15 mouse cellular contexts compared by ENCODE assay signal in genomic region chr11:36697021-36697639, GRCm38 (mm10).
A peak's percentile ranks its signal among the peaks of the same experiment; 100 is the strongest.
DNase-seq lines count a peak whose midpoint lies in the region; ATAC-seq lines count a peak whose summit lies in the region.
"Had no signal": no experiment of that assay in that cellular context is flagged by ENCODE, and none has a peak within 500 bp of the region (broad histone marks: within the 10 kb centered on the region; RNA-seq: fewer than 3 reads in every experiment).

No protein-coding gene starts in this region.

- no peaks in the 10 kb centered on the region for H3K27me3 ChIP-seq in heart, embryonic 10.5 days (ENCODE audit: insufficient read depth, poor library complexity, severe bottlenecking)
- H3K27me3 ChIP-seq in hindbrain, embryonic 10.5 days (ENCODE audit: insufficient read depth, poor library complexity, severe bottlenecking), result no peaks in the 10 kb centered on the region
- no peaks in the 10 kb centered on the region for H3K27me3 ChIP-seq in midbrain, embryonic 12.5 days
- no peaks in the 10 kb centered on the region for H3K27me3 ChIP-seq in neural tube, embryonic 15.5 days (replicated peaks)
- H3K27me3 ChIP-seq: kidney, embryonic 15.5 days; limb, embryonic 13.5 days had no signal

- H3K9me3 ChIP-seq in heart, embryonic 10.5 days, result no peaks in the 10 kb centered on the region
- no peaks in the 10 kb centered on the region for H3K9me3 ChIP-seq in hindbrain, embryonic 10.5 days
- no peaks in the 10 kb centered on the region for H3K9me3 ChIP-seq in midbrain, embryonic 12.5 days
- no peaks in the 10 kb centered on the region for H3K9me3 ChIP-seq in neural tube, embryonic 15.5 days (replicated peaks)
- H3K9me3 ChIP-seq: kidney, embryonic 15.5 days; limb, embryonic 13.5 days had no signal

- no peak overlapping the region for H3K27ac ChIP-seq in heart, embryonic 10.5 days
- peak overlapping the region; percentile 89 for H3K27ac ChIP-seq in hindbrain, embryonic 10.5 days
- peak overlapping the region; percentile 84 for H3K27ac ChIP-seq in midbrain, embryonic 12.5 days (replicated peaks)
- H3K27ac ChIP-seq in neural tube, embryonic 15.5 days (replicated peaks), result no peak overlapping the region
- H3K27ac ChIP-seq: kidney, embryonic 15.5 days; limb, embryonic 13.5 days had no signal

- no peak overlapping the region for H3K4me3 ChIP-seq in heart, embryonic 10.5 days
- peak overlapping the region; percentile 21; the same call in 1 of the 2 replicates for H3K4me3 ChIP-seq in hindbrain, embryonic 10.5 days
- H3K4me3 ChIP-seq in midbrain, embryonic 12.5 days, result 0 out of 2 replicates have a peak overlapping the region, but pooled peaks have one; percentile 10
- no peak overlapping the region for H3K4me3 ChIP-seq in neural tube, embryonic 15.5 days (replicated peaks)
- H3K4me3 ChIP-seq: kidney, embryonic 15.5 days; limb, embryonic 13.5 days had no signal

- H3K4me2 ChIP-seq in midbrain, embryonic 12.5 days (replicated peaks), result peak overlapping the region; percentile 38
- H3K4me2 ChIP-seq in neural tube, embryonic 15.5 days, result peak overlapping the region; percentile 17; the same call in 1 of the 2 replicates
- H3K4me2 ChIP-seq: heart, embryonic 11.5 days; kidney, embryonic 15.5 days; limb, embryonic 13.5 days had no signal

- no peak overlapping the region for H3K9ac ChIP-seq in midbrain, embryonic 12.5 days (replicated peaks)
- no peak overlapping the region for H3K9ac ChIP-seq in neural tube, embryonic 15.5 days (replicated peaks)
- H3K9ac ChIP-seq: kidney, embryonic 15.5 days; limb, embryonic 13.5 days had no signal

- WGBS in heart, embryonic 10.5 days, result 64% methylated on average over 10 of the region's 10 CpGs
- WGBS in hindbrain, embryonic 10.5 days, result 32% methylated on average over 10 of the region's 10 CpGs
- 9% methylated on average over 10 of the region's 10 CpGs for WGBS in midbrain, embryonic 12.5 days
- 15% methylated on average over 10 of the region's 10 CpGs for WGBS in neural tube, embryonic 15.5 days

- no peaks in the 10 kb centered on the region for H3K36me3 ChIP-seq in heart, embryonic 10.5 days
- no peaks in the 10 kb centered on the region for H3K36me3 ChIP-seq in hindbrain, embryonic 10.5 days
- no peaks in the 10 kb centered on the region for H3K36me3 ChIP-seq in midbrain, embryonic 12.5 days
- H3K36me3 ChIP-seq in neural tube, embryonic 15.5 days, result no peaks in the 10 kb centered on the region
- H3K36me3 ChIP-seq: kidney, embryonic 15.5 days; limb, embryonic 13.5 days had no signal

- peak; percentile 91 for ATAC-seq in midbrain, embryonic 12.5 days (ENCODE audit: low FRiP score, low read depth)
- peak; percentile 72 for ATAC-seq in neural tube, embryonic 15.5 days (ENCODE audit: low FRiP score)
- ATAC-seq in CD4-positive, CD25-positive, alpha-beta regulatory T cell, adult 4 months, result no peak
- no peak for ATAC-seq in megakaryocyte-erythroid progenitor cell, adult 5-6 weeks (replicated peaks; ENCODE audit: low FRiP score, low TSS enrichment, poor library complexity, severe bottlenecking)

- H3K4me1 ChIP-seq in heart, embryonic 10.5 days, result no peaks in the 10 kb centered on the region
- H3K4me1 ChIP-seq in hindbrain, embryonic 10.5 days (replicated peaks), result peaks cover 50% of the 10 kb centered on the region
- H3K4me1 ChIP-seq in midbrain, embryonic 12.5 days, result peaks cover 57% of the 10 kb centered on the region
- H3K4me1 ChIP-seq in neural tube, embryonic 15.5 days, result peaks cover 21% of the 10 kb centered on the region
- H3K4me1 ChIP-seq: kidney, embryonic 15.5 days had no signal

- peak; percentile 76 for DNase-seq in heart, adult 11 months
- DNase-seq in heart, embryonic 10.5 days (ENCODE audit: low spot score), result no peak
- peak; percentile 74 for DNase-seq in hindbrain, embryonic 10.5 days (ENCODE audit: low spot score)
- no peak for DNase-seq in kidney, adult 18-20 months
- DNase-seq: adrenal gland, adult 2 months; cerebellum, postnatal 14 days; heart, postnatal 4 days; lung, adult 18-20 months had no signal

Comparison
In these comparisons a context has a peak if more than half of its experiments do, and no peak if none do; other contexts are left out.
1. DNase-seq: peak in heart, adult 11 months (single experiment) and hindbrain, embryonic 10.5 days (single experiment); none in heart, embryonic 10.5 days (single experiment) and kidney, adult 18-20 months (single experiment).
2. H3K27ac ChIP-seq: peak in hindbrain, embryonic 10.5 days (single experiment) and midbrain, embryonic 12.5 days (single experiment); none in heart, embryonic 10.5 days (single experiment) and neural tube, embryonic 15.5 days (single experiment).
3. H3K4me3 ChIP-seq: peak in hindbrain, embryonic 10.5 days (single experiment) and midbrain, embryonic 12.5 days (single experiment); none in heart, embryonic 10.5 days (single experiment) and neural tube, embryonic 15.5 days (single experiment).
4. ATAC-seq: peak in midbrain, embryonic 12.5 days (single experiment) and neural tube, embryonic 15.5 days (single experiment); none in CD4-positive, CD25-positive, alpha-beta regulatory T cell, adult 4 months (single experiment) and megakaryocyte-erythroid progenitor cell, adult 5-6 weeks (single experiment).